Mouse (Mus musculus): ENCODE data around the gene Pakap. TPM values are rescaled to one million over a fixed set of nuclear protein-coding genes. Genes with fewer than 3 reads are reported as not detected.

Gene Pakap
- polyA plus RNA-seq, 1 experiment from 2014 or later: 1.7 TPM

- H3K4me2 ChIP-seq (ENCODE audit: low read depth, low read length): no peak overlapping the region
- no peak overlapping the region for H3K9ac ChIP-seq (ENCODE audit: low read depth, low read length)
- no peaks in the 10 kb centered on the region for H3K36me3 ChIP-seq (ENCODE audit: control insufficient read depth, insufficient read depth)
- no peak for ATAC-seq (ENCODE audit: low read depth)
- no peaks in the 10 kb centered on the region for H3K4me1 ChIP-seq (ENCODE audit: control insufficient read depth, low read depth, low read length)
- H3K9me3 ChIP-seq (replicated peaks; ENCODE audit: control insufficient read depth, low read length): no peaks in the 10 kb centered on the region
- H3K4me3 ChIP-seq (ENCODE audit: low read depth, low read length): no peak overlapping the region
- H3K27me3 ChIP-seq (ENCODE audit: control insufficient read depth, insufficient read depth, low read depth, low read length): no peaks in the 10 kb centered on the region
- no peak overlapping the region for H3K27ac ChIP-seq (ENCODE audit: low read length)
- 20% methylated on average over 8 of the region's 8 CpGs for WGBS (ENCODE audit: insufficient replicate concordance)
Measured at GRCm38 (mm10) chr4:57919494-57920423, 351.8 kb downstream of the Pakap start.

- H3K4me3 ChIP-seq (ENCODE audit: low read depth, low read length): no peak overlapping the region
- H3K36me3 ChIP-seq (ENCODE audit: control insufficient read depth, insufficient read depth): no peaks in the 10 kb centered on the region
- H3K9ac ChIP-seq (ENCODE audit: low read depth, low read length): no peak overlapping the region
- H3K27ac ChIP-seq (ENCODE audit: low read length): no peak overlapping the region
- WGBS (ENCODE audit: insufficient replicate concordance): 55% methylated on average over 1 of the region's 1 CpGs
- no peak for ATAC-seq (ENCODE audit: low read depth)
- H3K4me2 ChIP-seq (ENCODE audit: low read depth, low read length): no peak overlapping the region
- H3K4me1 ChIP-seq (ENCODE audit: control insufficient read depth, low read depth, low read length): no peaks in the 10 kb centered on the region
- H3K9me3 ChIP-seq (replicated peaks; ENCODE audit: control insufficient read depth, low read length): no peaks in the 10 kb centered on the region
- no peaks in the 10 kb centered on the region for H3K27me3 ChIP-seq (ENCODE audit: control insufficient read depth, insufficient read depth, low read depth, low read length)
Measured at GRCm38 (mm10) chr4:57920522-57920921, 352.5 kb downstream of the Pakap start.

GRCm38 (mm10) chr4:57922171-57922570 lies 354.2 kb downstream of the Pakap start:
- Histone ChIP-seq H3K36me3 (ENCODE audit: control insufficient read depth, insufficient read depth) (no peaks in the 10 kb centered on the region), H3K4me1 (ENCODE audit: control insufficient read depth, low read depth, low read length) (no peaks in the 10 kb centered on the region), H3K27me3 (ENCODE audit: control insufficient read depth, insufficient read depth, low read depth, low read length) (no peaks in the 10 kb centered on the region), H3K4me3 (ENCODE audit: low read depth, low read length) (no peak overlapping the region), H3K4me2 (ENCODE audit: low read depth, low read length) (no peak overlapping the region), H3K9me3 (replicated peaks; ENCODE audit: control insufficient read depth, low read length) (no peaks in the 10 kb centered on the region), H3K9ac (ENCODE audit: low read depth, low read length) (no peak overlapping the region), H3K27ac (ENCODE audit: low read length) (no peak overlapping the region)
- ATAC-seq (ENCODE audit: low read depth): no peak
- 52% methylated on average over 5 of the region's 5 CpGs for WGBS (ENCODE audit: insufficient replicate concordance)

- 67% methylated on average over 6 of the region's 6 CpGs for whole genome bisulfite sequencing (ENCODE audit: insufficient replicate concordance)
- ATAC-seq (ENCODE audit: low read depth): no peak
Measured at GRCm38 (mm10) chr4:57924556-57925071, 356.6 kb downstream of the Pakap start.

GRCm38 (mm10) chr4:57927464-57928205 lies 359.7 kb downstream of the Pakap start:
- H3K4me3 ChIP-seq (ENCODE audit: low read depth, low read length): no peak overlapping the region
- no peaks in the 10 kb centered on the region for H3K4me1 ChIP-seq (ENCODE audit: control insufficient read depth, low read depth, low read length)
- ATAC-seq (ENCODE audit: low read depth): no peak
- H3K9ac ChIP-seq (ENCODE audit: low read depth, low read length): no peak overlapping the region
- 21% methylated on average over 3 of the region's 3 CpGs for WGBS (ENCODE audit: insufficient replicate concordance)
- no peaks in the 10 kb centered on the region for H3K36me3 ChIP-seq (ENCODE audit: control insufficient read depth, insufficient read depth)
- no peak overlapping the region for H3K4me2 ChIP-seq (ENCODE audit: low read depth, low read length)
- no peaks in the 10 kb centered on the region for H3K9me3 ChIP-seq (replicated peaks; ENCODE audit: control insufficient read depth, low read length)
- H3K27me3 ChIP-seq (ENCODE audit: control insufficient read depth, insufficient read depth, low read depth, low read length): no peaks in the 10 kb centered on the region
- no peak overlapping the region for H3K27ac ChIP-seq (ENCODE audit: low read length)

More at GRCm38 (mm10) chr4:57924556-57925071, 356.6 kb downstream of the Pakap start:
- H3K27me3 ChIP-seq (ENCODE audit: control insufficient read depth, insufficient read depth, low read depth, low read length): no peaks in the 10 kb centered on the region
- H3K4me1 ChIP-seq (ENCODE audit: control insufficient read depth, low read depth, low read length): no peaks in the 10 kb centered on the region
- H3K4me3 ChIP-seq (ENCODE audit: low read depth, low read length): no peak overlapping the region
- no peak overlapping the region for H3K4me2 ChIP-seq (ENCODE audit: low read depth, low read length)
- H3K9me3 ChIP-seq (replicated peaks; ENCODE audit: control insufficient read depth, low read length): no peaks in the 10 kb centered on the region
- no peaks in the 10 kb centered on the region for H3K36me3 ChIP-seq (ENCODE audit: control insufficient read depth, insufficient read depth)
- H3K27ac ChIP-seq (ENCODE audit: low read length): no peak overlapping the region
- H3K9ac ChIP-seq (ENCODE audit: low read depth, low read length): no peak overlapping the region

GRCm38 (mm10) chr4:57930559-57931170 lies 362.7 kb downstream of the Pakap start:
- H3K27ac ChIP-seq (ENCODE audit: low read length): no peak overlapping the region
- no peak overlapping the region for H3K4me3 ChIP-seq (ENCODE audit: low read depth, low read length)
- H3K36me3 ChIP-seq (ENCODE audit: control insufficient read depth, insufficient read depth): no peaks in the 10 kb centered on the region
- WGBS (ENCODE audit: insufficient replicate concordance): 42% methylated on average over 5 of the region's 5 CpGs
- no peak for ATAC-seq (ENCODE audit: low read depth)
- H3K9ac ChIP-seq (ENCODE audit: low read depth, low read length): no peak overlapping the region
- H3K9me3 ChIP-seq (replicated peaks; ENCODE audit: control insufficient read depth, low read length): no peaks in the 10 kb centered on the region
- no peaks in the 10 kb centered on the region for H3K27me3 ChIP-seq (ENCODE audit: control insufficient read depth, insufficient read depth, low read depth, low read length)
- no peak overlapping the region for H3K4me2 ChIP-seq (ENCODE audit: low read depth, low read length)
- H3K4me1 ChIP-seq (ENCODE audit: control insufficient read depth, low read depth, low read length): no peaks in the 10 kb centered on the region

GRCm38 (mm10) chr4:57934181-57934580 lies 366.2 kb downstream of the Pakap start:
- Histone ChIP-seq H3K4me1 (ENCODE audit: control insufficient read depth, low read depth, low read length) (no peaks in the 10 kb centered on the region), H3K27me3 (ENCODE audit: control insufficient read depth, insufficient read depth, low read depth, low read length) (no peaks in the 10 kb centered on the region), H3K27ac (ENCODE audit: low read length) (no peak overlapping the region), H3K9me3 (replicated peaks; ENCODE audit: control insufficient read depth, low read length) (no peaks in the 10 kb centered on the region), H3K4me3 (ENCODE audit: low read depth, low read length) (no peak overlapping the region), H3K4me2 (ENCODE audit: low read depth, low read length) (no peak overlapping the region), H3K36me3 (ENCODE audit: control insufficient read depth, insufficient read depth) (no peaks in the 10 kb centered on the region), H3K9ac (ENCODE audit: low read depth, low read length) (no peak overlapping the region)
- WGBS (ENCODE audit: insufficient replicate concordance): 45% methylated on average over 5 of the region's 5 CpGs
- ATAC-seq (ENCODE audit: low read depth): no peak

GRCm38 (mm10) chr4:57937292-57937691 lies 369.3 kb downstream of the Pakap start:
- no peaks in the 10 kb centered on the region for H3K27me3 ChIP-seq (ENCODE audit: control insufficient read depth, insufficient read depth, low read depth, low read length)
- H3K9ac ChIP-seq (ENCODE audit: low read depth, low read length): no peak overlapping the region
- H3K4me2 ChIP-seq (ENCODE audit: low read depth, low read length): no peak overlapping the region
- no peak for ATAC-seq (ENCODE audit: low read depth)
- no peak overlapping the region for H3K27ac ChIP-seq (ENCODE audit: low read length)
- no peaks in the 10 kb centered on the region for H3K9me3 ChIP-seq (replicated peaks; ENCODE audit: control insufficient read depth, low read length)
- no peak overlapping the region for H3K4me3 ChIP-seq (ENCODE audit: low read depth, low read length)
- WGBS (ENCODE audit: insufficient replicate concordance): 64% methylated on average over 6 of the region's 6 CpGs
- no peaks in the 10 kb centered on the region for H3K4me1 ChIP-seq (ENCODE audit: control insufficient read depth, low read depth, low read length)
- no peaks in the 10 kb centered on the region for H3K36me3 ChIP-seq (ENCODE audit: control insufficient read depth, insufficient read depth)

Measured in liver, embryonic 16.5 days (tissue).